Mouse (Mus musculus): Measurements from ENCODE around the gene Babam2.

Gene Babam2

GRCm38 (mm10) chr5:32034475-32035054 is 337.1 kb downstream of the Babam2 start:
- intact Hi-C loops (cut with DNase I), result no loop called here

GRCm38 (mm10) chr5:32035721-32036320 is 338.3 kb downstream of the Babam2 start:
- intact Hi-C loops (cut with DNase I), result no loop called here

DNA sequence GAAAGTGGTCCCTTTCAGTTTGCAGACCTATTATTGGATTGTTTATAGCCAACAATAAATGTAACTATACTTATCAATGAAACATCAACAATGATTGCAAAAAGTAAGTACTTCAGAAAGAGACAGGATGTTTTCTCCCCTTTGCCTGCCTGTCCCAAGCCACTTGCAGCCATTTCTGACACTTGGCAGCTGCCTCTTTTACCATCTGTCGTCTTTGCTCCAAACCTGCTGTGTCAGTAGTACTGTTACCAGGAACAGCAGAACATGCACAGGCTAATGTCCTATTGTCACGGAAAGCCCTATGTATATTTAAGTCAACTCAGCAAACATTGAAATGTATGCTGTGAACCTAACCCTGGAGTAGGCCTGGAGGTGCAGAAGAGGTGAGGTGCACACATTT is 339.4 kb downstream of the Babam2 start:
- intact Hi-C loops (cut with DNase I), result no loop called here

GRCm38 (mm10) chr5:32037546-32037945 is 340.1 kb downstream of the Babam2 start:
- intact Hi-C loops (cut with DNase I), result no loop called here

DNA sequence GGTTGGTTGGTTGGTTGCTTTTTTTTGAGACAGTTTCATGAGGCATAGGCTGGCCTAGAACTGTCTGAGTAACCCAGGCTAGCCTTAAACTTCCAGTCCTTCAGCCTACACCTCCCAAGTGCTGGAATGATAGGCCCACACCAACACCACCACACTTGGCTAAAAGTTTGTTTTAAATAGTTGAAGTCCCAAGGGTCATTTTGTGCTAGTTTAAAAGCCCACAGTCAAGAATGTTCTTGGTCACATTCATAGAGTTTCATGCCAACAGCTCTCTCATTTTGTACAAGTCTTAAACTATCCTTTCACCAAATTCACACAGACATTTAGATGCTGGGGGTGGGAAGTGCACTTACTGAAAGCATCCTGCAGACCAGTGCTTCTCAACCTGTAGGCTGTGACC is 341.5 kb downstream of the Babam2 start:
- intact Hi-C loops (cut with DNase I), result no loop called here

DNA sequence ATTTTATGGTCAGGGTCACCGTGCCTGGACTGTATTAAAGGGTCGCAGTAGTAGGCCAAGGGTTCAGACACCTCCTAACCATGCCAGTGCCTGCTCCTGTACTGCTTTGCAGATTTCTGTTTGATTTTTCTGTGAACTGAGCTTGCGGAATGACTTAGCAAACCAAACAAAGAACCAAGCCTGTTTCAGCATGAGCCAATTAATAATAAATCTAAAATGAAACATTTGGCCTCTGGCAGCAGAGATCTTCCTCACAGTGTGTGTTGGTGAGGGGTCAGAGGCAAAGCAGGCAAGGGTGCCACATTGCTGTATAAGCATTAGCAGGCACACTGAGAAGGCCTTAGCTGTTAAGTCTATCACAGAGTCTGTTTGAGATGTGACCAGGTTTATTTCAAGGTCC is 342.0 kb downstream of the Babam2 start:
- intact Hi-C loops (cut with DNase I), result no loop called here

DNA sequence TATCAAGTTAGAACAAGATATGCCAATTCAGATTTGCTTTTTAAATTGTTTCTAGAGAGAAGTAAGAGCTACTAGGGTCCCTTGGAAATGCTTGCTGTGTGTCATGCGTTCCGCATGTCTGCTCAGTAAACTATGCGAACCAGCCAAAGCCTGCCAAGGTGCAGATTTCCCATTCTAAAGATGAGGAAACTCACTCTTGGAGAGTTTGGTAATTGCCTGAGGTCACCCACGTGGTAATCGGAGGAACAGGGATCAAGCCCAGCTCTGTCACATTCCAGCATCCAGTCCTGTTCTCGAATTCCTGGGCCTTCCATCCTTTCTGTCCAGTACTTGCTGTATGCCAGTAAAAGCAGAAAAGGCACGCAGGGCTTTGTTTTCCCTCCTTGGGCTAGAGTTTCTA is 345.7 kb downstream of the Babam2 start:
- intact Hi-C loops (cut with DNase I), result no loop called here

DNA sequence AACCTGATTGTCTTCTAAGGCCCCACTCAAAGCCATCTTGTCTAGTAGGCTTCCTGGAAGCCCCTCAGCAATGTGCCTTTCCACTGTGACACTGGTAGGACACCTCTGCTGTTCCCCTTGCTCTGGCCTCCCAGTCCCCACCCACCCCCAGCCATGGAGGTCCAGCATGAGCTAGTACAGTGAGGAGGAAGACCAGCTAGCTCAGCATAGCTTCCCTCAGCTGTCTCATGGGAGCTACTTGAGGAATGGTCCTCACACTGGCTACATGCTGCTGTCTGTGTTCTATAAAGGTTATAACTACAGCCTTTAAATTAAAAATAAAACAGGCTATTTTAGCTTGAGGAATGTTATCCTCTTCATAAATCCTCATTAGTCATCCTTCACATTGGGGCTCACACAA is 346.5 kb downstream of the Babam2 start:
- intact Hi-C loops (cut with DNase I), result no loop called here

GRCm38 (mm10) chr5:32051899-32052298 is 354.4 kb downstream of the Babam2 start:
- intact Hi-C loops (cut with DNase I), result no loop called here

DNA sequence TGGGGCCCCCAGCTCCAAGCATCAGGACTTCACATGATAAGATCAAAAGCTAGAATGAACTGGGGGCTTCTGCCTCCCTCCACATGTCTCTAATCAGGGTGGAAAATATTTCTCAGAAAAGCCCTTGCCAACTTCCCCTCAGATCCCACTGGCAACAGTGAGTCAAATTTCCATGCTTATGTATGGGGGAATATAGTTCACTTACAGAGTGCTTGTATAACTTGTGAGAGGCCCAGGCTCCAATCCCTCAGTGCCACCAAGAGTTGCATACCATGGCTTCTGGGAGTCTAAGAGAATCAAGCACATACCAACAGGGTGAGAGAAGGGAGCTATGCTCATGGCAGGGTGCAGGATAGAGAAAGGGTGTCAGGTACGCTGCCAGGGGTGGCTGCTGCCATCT is 355.0 kb downstream of the Babam2 start:
- intact Hi-C loops (cut with DNase I), result no loop called here

DNA sequence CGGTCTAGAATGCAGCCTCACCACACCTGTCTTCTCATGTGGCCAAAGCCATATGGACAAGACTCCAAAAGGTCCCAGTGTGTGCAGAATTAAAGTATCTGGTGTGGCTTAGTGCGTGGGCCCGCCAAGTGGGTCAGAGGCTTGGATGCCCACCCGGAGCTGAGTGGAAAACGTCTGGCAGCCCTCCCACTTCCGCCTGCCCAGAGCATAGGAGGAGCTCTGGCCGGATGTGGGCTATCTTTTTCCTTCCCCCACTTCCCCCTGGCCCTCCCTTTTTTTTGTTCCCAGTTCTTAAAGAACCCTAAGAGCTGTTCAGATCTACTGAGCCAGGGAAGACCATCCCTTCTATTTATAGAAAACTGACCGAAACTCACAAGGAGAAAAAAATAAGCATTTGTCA is 356.0 kb downstream of the Babam2 start:
- intact Hi-C loops (cut with DNase I), result no loop called here

DNA sequence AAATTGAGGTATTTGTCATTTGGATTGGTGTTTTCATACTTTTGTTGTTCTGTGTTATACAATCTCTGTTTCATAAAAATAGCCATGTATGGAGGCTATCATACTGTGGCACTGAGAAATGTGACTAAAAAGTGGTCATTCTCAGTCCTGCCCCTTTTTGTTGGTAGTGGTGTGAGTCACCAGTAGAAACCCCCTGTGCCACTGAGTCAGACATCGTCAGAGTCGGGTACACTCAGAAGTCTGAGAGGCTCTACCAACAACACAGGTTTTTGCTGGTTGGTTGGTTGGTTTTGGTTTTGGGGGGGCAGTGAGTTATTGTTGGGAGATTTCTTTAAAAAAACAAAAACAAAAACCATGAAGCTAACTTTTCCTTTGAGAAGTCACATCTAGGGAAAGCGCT is 358.2 kb downstream of the Babam2 start:
- intact Hi-C loops (cut with DNase I), result no loop called here

DNA sequence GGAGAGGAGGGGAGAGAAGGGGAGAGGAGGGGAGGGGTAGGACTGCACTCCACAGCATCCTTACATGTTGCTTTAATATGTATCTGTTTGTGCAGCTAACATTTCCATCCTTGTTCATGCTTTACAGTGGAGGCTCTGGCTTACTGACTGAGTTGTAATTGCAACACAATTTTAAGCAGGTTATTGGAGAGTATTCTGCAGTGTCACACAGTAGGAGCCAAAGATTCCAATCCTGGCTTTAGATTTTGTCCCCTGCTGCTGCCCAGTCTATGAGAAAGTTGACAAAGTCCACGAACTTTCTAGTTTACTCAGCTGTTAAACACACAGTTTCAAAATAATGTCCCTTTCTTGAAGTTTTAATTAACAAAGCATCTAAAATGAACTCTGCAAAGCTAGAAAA is 358.6 kb downstream of the Babam2 start:
- intact Hi-C loops (cut with DNase I), result no loop called here

DNA sequence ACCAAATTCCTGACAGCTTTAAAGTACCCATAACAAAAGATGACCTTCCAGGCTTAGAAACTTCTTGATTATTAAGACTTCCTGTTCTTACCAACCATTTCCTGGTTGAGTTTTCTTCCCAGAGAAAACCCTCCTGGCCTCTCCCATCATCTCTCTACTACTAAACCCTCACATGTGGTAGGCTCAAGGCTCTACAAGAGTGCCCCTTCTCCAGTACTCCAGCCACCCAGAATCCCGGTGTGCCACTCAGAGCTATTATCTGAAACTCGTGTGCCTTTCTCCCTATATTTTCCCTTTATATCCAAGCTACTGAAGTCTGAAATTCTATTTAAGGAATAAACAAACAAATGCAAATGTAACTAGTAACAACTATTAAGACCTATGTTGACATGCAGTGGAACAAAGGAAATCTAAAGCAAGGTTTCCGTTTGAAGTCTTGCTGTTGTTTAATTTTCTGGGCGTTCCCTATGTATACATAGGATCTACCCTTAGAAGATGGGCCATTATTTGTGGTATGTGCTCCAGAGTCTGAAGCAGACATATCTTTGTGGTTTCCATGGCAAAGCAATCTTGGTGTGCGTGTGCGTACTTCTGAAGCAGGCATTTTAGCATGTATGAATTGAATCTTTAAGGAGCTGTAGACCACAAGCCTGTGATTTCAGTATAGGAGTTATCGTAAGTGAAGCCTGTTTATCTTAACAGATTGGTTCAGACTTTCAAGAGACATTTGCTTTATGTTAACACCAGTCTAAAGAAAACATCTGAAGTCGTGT is 361.2 kb downstream of the Babam2 start:
- intact Hi-C loops (cut with DNase I), result no loop called here

- intact Hi-C loops (cut with DNase I), result no loop called here
Observed at GRCm38 (mm10) chr5:32059254-32059796, 361.8 kb downstream of the Babam2 start.

GRCm38 (mm10) chr5:32060485-32060884 is 363.0 kb downstream of the Babam2 start:
- intact Hi-C loops (cut with DNase I), result no loop called here

- intact Hi-C loops (cut with DNase I), result no loop called here
Observed at GRCm38 (mm10) chr5:32061854-32062253, 364.4 kb downstream of the Babam2 start.

DNA sequence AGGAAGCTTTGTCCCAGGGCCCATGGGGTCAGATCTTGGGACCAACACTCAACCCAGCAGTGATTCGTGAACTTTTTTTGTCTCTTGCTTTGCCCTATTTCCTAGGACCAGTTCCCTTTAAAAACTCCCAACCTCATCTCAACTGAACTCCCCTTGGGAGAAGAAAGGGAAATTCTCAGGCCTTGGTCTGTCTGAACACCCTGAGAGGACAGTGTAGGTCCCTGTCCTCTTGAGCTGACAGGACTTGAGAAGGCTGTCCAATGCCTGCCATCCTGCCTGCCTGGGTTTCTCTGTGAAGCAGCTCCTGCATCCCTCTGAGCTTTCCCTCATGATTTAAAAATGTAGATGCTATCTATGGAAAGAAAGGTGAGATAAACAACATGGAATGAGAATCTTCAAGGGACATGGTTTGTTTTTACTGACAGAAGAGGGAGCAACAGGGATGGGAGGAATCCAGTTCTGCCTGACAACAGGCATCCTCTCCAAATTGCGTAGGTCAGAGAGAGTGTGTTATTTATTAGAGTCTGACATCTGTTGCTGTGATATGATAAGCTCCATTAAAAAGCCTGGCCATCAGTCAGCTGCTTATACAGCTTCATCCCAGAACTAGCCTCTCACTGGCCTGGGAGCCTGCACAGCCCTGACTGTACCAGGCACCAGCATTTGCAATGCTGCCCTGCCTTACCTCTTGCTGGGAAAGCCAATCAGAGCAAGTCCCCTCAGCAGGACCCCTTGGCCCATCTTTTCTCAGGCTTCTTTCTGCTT is 367.0 kb downstream of the Babam2 start:
- intact Hi-C loops (cut with DNase I), result no loop called here

DNA sequence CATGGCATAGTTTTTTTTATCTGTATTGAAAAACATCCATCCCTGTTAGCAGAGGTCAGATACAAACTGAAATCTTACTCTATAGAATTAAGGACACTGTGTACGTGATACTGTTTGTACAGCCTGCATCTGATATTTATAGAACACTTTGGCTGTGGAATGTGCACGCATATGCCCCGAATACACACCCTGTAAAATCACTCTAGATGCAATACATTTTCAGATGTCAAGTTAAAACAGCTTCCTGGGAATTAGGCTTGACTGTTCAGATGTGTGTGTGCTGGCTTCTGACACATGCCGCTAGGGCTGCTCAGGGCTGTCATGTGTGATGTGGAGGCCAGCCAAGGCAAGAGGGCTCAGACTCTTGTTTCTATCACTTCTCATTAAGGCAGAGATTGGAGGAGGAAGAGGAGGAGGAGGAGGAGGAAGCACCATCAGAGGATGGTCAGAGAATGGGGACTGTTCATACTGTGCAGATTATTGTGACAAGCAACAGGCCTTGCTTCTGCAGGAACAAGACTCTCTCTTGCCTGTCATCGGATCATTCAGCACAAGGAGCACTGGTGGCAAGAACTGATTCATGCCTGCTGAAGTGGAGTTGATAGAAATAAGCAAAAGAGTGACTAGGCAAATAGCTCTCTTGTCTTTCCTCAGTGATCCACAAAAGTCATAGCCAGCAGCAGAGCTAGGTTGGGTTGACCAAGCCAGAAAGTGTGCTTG is 368.7 kb downstream of the Babam2 start:
- intact Hi-C loops (cut with DNase I), result no loop called here

DNA sequence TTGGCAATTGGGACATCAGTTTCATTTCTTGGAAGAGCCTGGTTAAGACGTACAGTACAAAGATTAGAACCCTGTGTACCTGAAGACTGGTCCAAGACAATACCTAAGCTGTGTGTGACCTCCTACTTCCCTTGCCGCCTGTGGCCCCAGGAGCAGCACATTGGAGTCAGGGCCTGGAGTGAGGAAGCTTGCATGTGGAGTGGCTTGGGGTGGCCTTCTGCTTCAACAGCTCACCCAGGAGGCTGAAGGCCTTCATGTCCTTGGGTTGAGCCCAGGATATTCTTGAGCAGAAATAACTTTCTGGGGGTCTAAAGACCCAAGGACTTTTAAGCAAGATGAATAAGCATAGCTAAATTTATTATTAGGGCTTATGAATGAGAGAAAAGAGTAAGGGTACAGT is 369.4 kb downstream of the Babam2 start:
- intact Hi-C loops (cut with DNase I), result no loop called here

- intact Hi-C loops (cut with DNase I), result no loop called here
Observed at GRCm38 (mm10) chr5:32068616-32069015, 371.1 kb downstream of the Babam2 start.
